Mouse (Mus musculus) yolk sac, embryonic 10.5 days (tissue): ENCODE data around the gene Sccpdh.
"Not testable (repeated sequence)": the region's sequence is repeated elsewhere in the genome, so short reads cannot be mapped to it uniquely, and the experiment has no call there.

Source experiments
- DNase-seq: peaks from one replicate; pipeline ENCODE4 v3.0.0-alpha.2; 2017; ENCODE audit warnings: low spot score

Sccpdh gene

GRCm38 (mm10) chr1:179668013-179668805 is at the start of gene Sccpdh:
Sccpdh (plus strand) TSS chr1:179668210.
- DNase-seq, result peak; percentile 86

GRCm38 (mm10) chr1:179622665-179623064 is 45.3 kb upstream of the Sccpdh start:
- peak; percentile 58 for DNase-seq

- DNase-seq, result no peak
These were observed 44.4 kb upstream of the Sccpdh start for GRCm38 (mm10) chr1:179623657-179624056.

- no peak for DNase-seq
These were observed 43.7 kb upstream of the Sccpdh start for GRCm38 (mm10) chr1:179624354-179624753.

- DNase-seq, result no peak
These were observed 40.2 kb upstream of the Sccpdh start for GRCm38 (mm10) chr1:179627855-179628254.

- no peak for DNase-seq
These were observed 39.4 kb upstream of the Sccpdh start for GRCm38 (mm10) chr1:179628438-179629106.

GRCm38 (mm10) chr1:179629276-179629675 is 38.7 kb upstream of the Sccpdh start:
- no peak for DNase-seq

- no peak for DNase-seq
These were observed 35.1 kb upstream of the Sccpdh start for GRCm38 (mm10) chr1:179632746-179633413.

- peak; percentile 28 for DNase-seq
These were observed 34.6 kb upstream of the Sccpdh start for GRCm38 (mm10) chr1:179633414-179633752.

- no peak for DNase-seq
These were observed 33.9 kb upstream of the Sccpdh start for GRCm38 (mm10) chr1:179634159-179634558.

GRCm38 (mm10) chr1:179642726-179643125 is 25.3 kb upstream of the Sccpdh start:
- no peak for DNase-seq

GRCm38 (mm10) chr1:179644151-179644550 is 23.9 kb upstream of the Sccpdh start:
- no peak for DNase-seq

- peak; percentile 69 for DNase-seq
These were observed 22.7 kb upstream of the Sccpdh start for GRCm38 (mm10) chr1:179645101-179645979.

GRCm38 (mm10) chr1:179645980-179646268 is 22.1 kb upstream of the Sccpdh start:
- DNase-seq, result no peak

- not testable (repeated sequence) for DNase-seq
These were observed 19.3 kb upstream of the Sccpdh start for GRCm38 (mm10) chr1:179648678-179649077.

GRCm38 (mm10) chr1:179649324-179649723 is 18.7 kb upstream of the Sccpdh start:
- DNase-seq, result no peak

- DNase-seq, result no peak
These were observed 17.7 kb upstream of the Sccpdh start for GRCm38 (mm10) chr1:179650284-179650683.

GRCm38 (mm10) chr1:179651224-179651623 is 16.8 kb upstream of the Sccpdh start:
- peak; percentile 40 for DNase-seq

- no peak for DNase-seq
These were observed 4.9 kb upstream of the Sccpdh start for GRCm38 (mm10) chr1:179663065-179663464.

- DNase-seq, result peak; percentile 72
These were observed 3.6 kb upstream of the Sccpdh start for GRCm38 (mm10) chr1:179664309-179664930.

- no peak for DNase-seq
These were observed 1.0 kb upstream of the Sccpdh start for GRCm38 (mm10) chr1:179666971-179667370.

GRCm38 (mm10) chr1:179667450-179667849 is 560 bp upstream of the Sccpdh start:
- DNase-seq, result no peak
